Mouse (Mus musculus) CH12.LX (cell line): ENCODE data around the gene Aurkaip1. TPM values are rescaled to one million over a fixed set of nuclear protein-coding genes. Genes with fewer than 3 reads are reported as not detected.

Source experiments
- DNase-seq: peaks from one replicate; pipeline ENCODE4 v3.0.0-alpha.2; 2013; ENCODE audit errors: extremely low read depth
- H3K27ac ChIP-seq: 2 replicates; pipeline ENCODE4 v1.5.1; 2012; ENCODE audit warnings: low read depth, mild to moderate bottlenecking, control low read depth, moderate library complexity; ENCODE audit not compliant: insufficient read depth
- H3K27me3 ChIP-seq: replicated peaks from 2 replicates; pipeline ENCODE3; 2012; ENCODE audit warnings: inconsistent platforms
- H3K36me3 ChIP-seq, 2 experiments: replicated peaks in 1 of 2; 2 replicates each; pipeline versions ENCODE3 to v1.6.1; 2012; ENCODE audit warnings: inconsistent platforms in 1 of 2, low read length in 1 of 2, mild to moderate bottlenecking in 1 of 2, mixed read lengths in 1 of 2, moderate library complexity in 1 of 2; ENCODE audit not compliant: control insufficient read depth in 1 of 2, insufficient read depth in 1 of 2
- H3K4me1 ChIP-seq, 2 experiments: 2 replicates each; pipeline ENCODE4 v1.6.1; 2012; ENCODE audit warnings: inconsistent platforms in 1 of 2, moderate library complexity in 1 of 2; ENCODE audit not compliant: insufficient read depth in 2 of 2, control insufficient read depth in 1 of 2
- H3K4me2 ChIP-seq: 2 replicates; pipeline ENCODE4 v1.6.1; 2012; ENCODE audit warnings: low read depth, mild to moderate bottlenecking, control low read depth; ENCODE audit not compliant: poor library complexity, insufficient read depth, severe bottlenecking
- H3K4me3 ChIP-seq, 3 experiments: fragments of 150-350 bp in 1 of 3; sonication (generic) in 1 of 3; replicated peaks in 1 of 3; 2 replicates each; pipeline versions ENCODE3 to v1.5.1; 2011 to 2012; ENCODE audit warnings: low read depth in 2 of 3, low read length in 2 of 3, mild to moderate bottlenecking in 2 of 3, moderate library complexity in 2 of 3, control low read depth in 1 of 3, improper control_type of control experiment in 1 of 3, inconsistent platforms in 1 of 3, mixed read lengths in 1 of 3; ENCODE audit not compliant: poor library complexity in 1 of 3
- H3K79me2 ChIP-seq: replicated peaks from 2 replicates; pipeline ENCODE4 v1.6.1; 2012; ENCODE audit warnings: mild to moderate bottlenecking, moderate library complexity; ENCODE audit not compliant: control insufficient read depth, poor library complexity, insufficient read depth, severe bottlenecking; ENCODE audit errors: extremely low read depth
- H3K9ac ChIP-seq: 2 replicates; pipeline ENCODE4 v1.6.1; 2012; ENCODE audit warnings: low read depth, mild to moderate bottlenecking, control low read depth, moderate library complexity; ENCODE audit not compliant: insufficient read depth
- H3K9me3 ChIP-seq: replicated peaks from 2 replicates; pipeline ENCODE3; 2012; ENCODE audit warnings: low read length, inconsistent platforms, mixed read lengths
- BHLHE40 ChIP-seq: IDR thresholded peaks from 2 replicates; pipeline ENCODE4 v1.6.1; 2011; ENCODE audit warnings: mild to moderate bottlenecking, low read depth, low read length, improper control_type of control experiment
- E2F4 ChIP-seq: IDR thresholded peaks from 2 replicates; pipeline ENCODE4 v1.6.1; 2011; ENCODE audit warnings: low read depth, low read length, improper control_type of control experiment; ENCODE audit not compliant: insufficient replicate concordance
- GABPA ChIP-seq: IDR thresholded peaks from 2 replicates; pipeline ENCODE4 v1.6.1; 2012; ENCODE audit warnings: low read depth, low read length, improper control_type of control experiment, inconsistent platforms; ENCODE audit not compliant: insufficient replicate concordance
- IRF4 ChIP-seq: IDR thresholded peaks from 2 replicates; pipeline ENCODE4 v1.6.1; 2014; ENCODE audit warnings: low read depth, mild to moderate bottlenecking, inconsistent platforms, low read length, improper control_type of control experiment
- MXI1 ChIP-seq: IDR thresholded peaks from 2 replicates; pipeline ENCODE4 v1.6.1; 2011; ENCODE audit warnings: mild to moderate bottlenecking, low read depth, low read length, improper control_type of control experiment
- NRF1 ChIP-seq: IDR thresholded peaks from 2 replicates; pipeline ENCODE4 v1.6.1; 2014; ENCODE audit warnings: low read depth, mild to moderate bottlenecking, inconsistent platforms, low read length, improper control_type of control experiment, moderate library complexity
- RCOR1 ChIP-seq: conservative IDR thresholded peaks from 2 replicates; pipeline ENCODE4 v1.6.1; 2012; ENCODE audit warnings: low read depth, mild to moderate bottlenecking, inconsistent platforms, low read length, improper control_type of control experiment
- SIN3A ChIP-seq: IDR thresholded peaks from 2 replicates; pipeline ENCODE4 v1.6.1; 2012; ENCODE audit warnings: low read length, improper control_type of control experiment, inconsistent platforms
- SMC3 ChIP-seq: IDR thresholded peaks from 2 replicates; pipeline ENCODE4 v1.6.1; 2011; ENCODE audit warnings: low read depth, low read length, improper control_type of control experiment
- TBP ChIP-seq: conservative IDR thresholded peaks from 2 replicates; pipeline ENCODE4 v1.6.1; 2011; ENCODE audit warnings: low read depth, low read length, improper control_type of control experiment
- TCF12 ChIP-seq: IDR thresholded peaks from 2 replicates; pipeline ENCODE4 v1.6.1; 2014; ENCODE audit warnings: low read depth, mild to moderate bottlenecking, inconsistent platforms, low read length, improper control_type of control experiment
- UBTF ChIP-seq: IDR thresholded peaks from 2 replicates; pipeline ENCODE4 v1.6.1; 2012; ENCODE audit warnings: low read depth, mild to moderate bottlenecking, inconsistent platforms, low read length, improper control_type of control experiment, moderate library complexity
- USF1 ChIP-seq: IDR thresholded peaks from 2 replicates; pipeline ENCODE4 v1.6.1; 2014; ENCODE audit warnings: low read depth, mild to moderate bottlenecking, inconsistent platforms, low read length, improper control_type of control experiment
- ZC3H11A ChIP-seq: IDR thresholded peaks from 2 replicates; pipeline ENCODE4 v1.6.1; 2012; ENCODE audit warnings: low read depth, mild to moderate bottlenecking, inconsistent platforms, low read length, improper control_type of control experiment
- ZNF384 ChIP-seq: IDR thresholded peaks from 2 replicates; pipeline ENCODE4 v1.6.1; 2012; ENCODE audit warnings: low read depth, low read length, improper control_type of control experiment, inconsistent platforms
- dilution Hi-C: fragments of 300-500 bp; cut with MboI; formaldehyde crosslinking; loops from 2 replicates; pipeline ENCODE4 v1.14.3; 2020; ENCODE audit warnings: low sequenced_read_pairs; ENCODE audit not compliant: extremely low pct_unique_long_range_greater_than_20kb, extremely low pct_ligation_motif_present
- in situ Hi-C: fragments of 300-500 bp; cut with MboI; formaldehyde crosslinking; loops from 3 replicates; pipeline ENCODE4 v1.14.3; 2019; ENCODE audit warnings: low sequenced_read_pairs, low pct_ligation_motif_present, low pct_unique_long_range_greater_than_20kb, mixed read lengths
- polyA plus RNA-seq: library from polyadenylated mRNA; unstranded; fragments of >175 nt; gene quantifications from 2 replicates; pipeline ENCODE4 v1.2.1, GENCODE M21; 2012; ENCODE audit warnings: low read depth; ENCODE audit not compliant: insufficient read length
- total RNA-seq, 2 experiments: library from RNA; depleted of rRNA; stranded (reverse); fragments of 300-350 nt in 1 of 2; fragments of >200 nt in 1 of 2; gene quantifications; 2 replicates each; pipeline ENCODE4 v1.2.3; 2012 to 2014

The Aurkaip1 gene
- total and polyA plus RNA-seq, 3 experiments = 141 to 162 (median 149) TPM

- no peak for DNase-seq
- dilution Hi-C loops (no loop called here), in situ Hi-C loops (loop anchor here (10.0 kb wide), 1 partner anchor 112 kb away; the partner anchor contains the start of gene Ube2j2)
- Histone ChIP-seq H3K27ac (no peak overlapping the region), H3K4me3 (peak overlapping the region; percentile 80 to 90 (median 88)), H3K9ac (peak overlapping the region; percentile 83), H3K79me2 (peaks cover 20% of the 10 kb centered on the region), H3K4me1 (peaks cover 7 to 29% of the 10 kb centered on the region in 2 experiments), H3K27me3 (no peaks in the 10 kb centered on the region), H3K4me2 (peak overlapping the region; percentile 52), H3K36me3 (peaks cover 6 to 45% of the 10 kb centered on the region in 2 experiments), H3K9me3 (no peaks in the 10 kb centered on the region)
- TF ChIP-seq GABPA = no peak
- no peak for TF ChIP-seq UBTF
- no peak for TF ChIP-seq SMC3
- no peak for TF ChIP-seq TBP
- TF ChIP-seq E2F4 = no peak
- TF ChIP-seq BHLHE40 = no peak
- TF ChIP-seq USF1 = no peak
- TF ChIP-seq SIN3A = no peak
- no peak for TF ChIP-seq IRF4
- TF ChIP-seq ZNF384 = no peak
- no peak for TF ChIP-seq RCOR1
- no peak for TF ChIP-seq TCF12
- no peak for TF ChIP-seq MXI1
- TF ChIP-seq NRF1 = no peak
- TF ChIP-seq ZC3H11A = no peak
Measured at GRCm38 (mm10) chr4:155832321-155832720, 1.2 kb downstream of the Aurkaip1 start.

- dilution Hi-C loops = no loop called here
- Histone ChIP-seq H3K36me3 (peaks cover 6 to 39% of the 10 kb centered on the region in 2 experiments), H3K27me3 (no peaks in the 10 kb centered on the region), H3K4me1 (peaks cover 7 to 32% of the 10 kb centered on the region in 2 experiments), H3K4me3 (no peak overlapping the region), H3K9ac (no peak overlapping the region; the same call in 1 of the 2 replicates), H3K4me2 (no peak overlapping the region), H3K9me3 (no peaks in the 10 kb centered on the region), H3K79me2 (peaks cover 20% of the 10 kb centered on the region), H3K27ac (peak overlapping the region; percentile 3; the same call in 1 of the 2 replicates)
- TF ChIP-seq E2F4 = no peak
- TF ChIP-seq RCOR1 = no peak
- no peak for DNase-seq
- in situ Hi-C loops = loop anchor here (10.0 kb wide), 1 partner anchor 112 kb away; the partner anchor contains the start of gene Ube2j2
Measured at GRCm38 (mm10) chr4:155833234-155833633, 2.2 kb downstream of the Aurkaip1 start.
